Mouse (Mus musculus): ENCODE results near the gene Defb47.
A peak's percentile ranks its signal among the peaks of the same experiment; 100 is the strongest.

The Defb47 gene

GRCm38 (mm10) chr14:62997777-62998176, at the start of gene Defb47:
Gene Defb47, plus strand, starts transcription at chr14:62998077.
- no peak for DNase-seq (ENCODE audit: low spot score)

DNA sequence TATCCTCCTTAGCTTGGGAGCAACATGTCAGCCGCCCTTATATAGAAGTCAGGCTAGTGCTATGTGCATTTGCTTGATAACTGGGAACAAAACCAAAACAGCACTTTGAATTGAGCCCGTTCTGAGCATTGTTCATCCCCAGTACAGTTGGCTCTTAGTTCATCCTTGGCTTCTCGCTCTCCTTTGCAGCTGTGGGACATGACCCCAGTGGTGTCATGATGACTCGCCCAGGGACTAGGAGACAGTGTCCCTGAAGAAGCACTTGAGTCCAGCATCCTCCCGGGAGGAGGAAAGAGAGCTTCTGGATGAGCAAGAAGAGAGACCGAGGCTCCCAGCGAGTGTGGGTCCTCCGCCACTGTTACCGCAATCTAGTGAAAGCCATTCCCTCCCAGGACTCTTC, 41.8 kb upstream of the Defb47 start:
- no peak for DNase-seq (ENCODE audit: low spot score)

DNA sequence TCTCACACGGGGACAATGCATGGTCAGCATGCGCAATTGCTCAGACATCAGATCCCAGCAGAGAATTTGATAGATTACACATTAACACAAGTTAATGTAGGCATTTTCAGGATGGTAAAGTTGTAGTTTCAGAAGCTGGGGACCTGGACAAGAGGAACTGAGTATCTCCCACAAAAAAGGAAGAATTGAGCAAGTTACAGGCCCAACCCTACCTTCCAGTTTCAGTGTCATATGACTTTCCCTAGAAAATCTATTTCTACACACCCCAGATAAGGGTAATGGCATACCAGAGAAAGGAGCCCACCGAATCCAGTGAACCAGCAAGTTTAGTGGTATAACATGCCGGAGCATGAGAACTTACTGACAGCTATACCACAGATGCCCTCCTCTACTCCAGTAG, 34.2 kb upstream of the Defb47 start:
- DNase-seq (ENCODE audit: low spot score): no peak

DNA sequence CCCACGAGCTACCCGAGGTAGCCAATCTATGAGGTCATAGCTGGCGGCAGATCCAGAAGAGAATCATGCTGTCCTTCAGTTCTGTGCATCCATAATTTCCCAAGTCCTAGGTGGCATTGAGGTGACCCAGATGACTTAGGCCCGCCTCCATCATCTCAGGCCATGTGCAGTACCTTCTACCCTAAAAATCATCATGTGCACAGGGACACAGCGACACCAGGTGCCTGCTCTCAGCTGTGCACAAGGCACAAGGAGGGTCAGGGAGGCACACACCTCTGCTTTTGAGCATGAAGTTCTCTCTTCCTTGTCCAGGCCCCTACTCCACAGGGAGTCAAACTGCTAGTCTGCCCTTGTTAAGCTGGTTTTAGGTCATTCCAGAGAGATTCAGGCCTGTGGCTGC, 32.5 kb upstream of the Defb47 start:
- no peak for DNase-seq (ENCODE audit: low spot score)

- peak; percentile 27 for DNase-seq (ENCODE audit: low spot score)
Observed at GRCm38 (mm10) chr14:62965811-62966520, 31.9 kb upstream of the Defb47 start.

DNA sequence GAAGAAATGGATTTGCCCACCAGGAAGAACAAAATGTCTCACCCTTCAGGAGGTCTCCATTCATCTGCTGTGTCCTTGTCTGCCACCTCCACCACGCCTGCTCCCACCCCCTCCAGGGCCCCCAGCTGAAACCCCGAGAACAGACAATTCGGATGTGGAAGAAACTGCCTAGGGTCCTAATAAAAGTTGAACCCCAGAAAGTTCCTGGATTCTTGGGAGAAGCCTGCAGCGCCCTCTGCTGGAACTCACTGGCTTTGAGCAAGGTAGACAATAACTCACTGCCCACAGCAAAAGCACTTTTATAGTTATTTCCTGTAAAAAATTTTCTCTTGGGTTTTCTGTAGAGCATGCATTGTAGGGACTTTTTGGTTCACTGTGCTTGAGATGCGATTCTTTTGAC, 22.8 kb upstream of the Defb47 start:
- DNase-seq (ENCODE audit: low spot score): peak; percentile 27

GRCm38 (mm10) chr14:62979815-62980214, 18.1 kb upstream of the Defb47 start:
- no peak for DNase-seq (ENCODE audit: low spot score)

DNA sequence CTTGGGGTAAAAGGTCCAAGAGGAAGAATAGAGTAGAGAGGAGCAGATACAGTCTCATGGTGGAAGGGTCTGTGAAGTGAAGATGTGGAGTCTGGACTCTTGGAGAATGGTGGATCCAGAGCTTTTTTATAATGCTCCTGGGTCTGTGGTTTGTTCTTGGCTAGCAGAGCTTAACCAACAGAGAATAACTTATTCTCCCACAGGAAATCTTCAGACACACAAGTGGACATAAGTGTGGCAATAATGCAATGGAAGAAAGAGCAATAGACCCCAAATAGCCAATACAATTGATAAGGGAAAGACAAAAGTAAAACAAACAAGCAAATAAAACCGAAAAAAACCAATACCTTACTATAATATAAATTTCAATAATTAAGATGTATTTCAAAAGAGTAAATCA, 13.5 kb upstream of the Defb47 start, which contains the start of gene Defb48:
Gene Defb48 (minus strand): TSS at position 101 of the 400 bp plus-strand sequence.
- no peak for DNase-seq (ENCODE audit: low spot score)

DNA sequence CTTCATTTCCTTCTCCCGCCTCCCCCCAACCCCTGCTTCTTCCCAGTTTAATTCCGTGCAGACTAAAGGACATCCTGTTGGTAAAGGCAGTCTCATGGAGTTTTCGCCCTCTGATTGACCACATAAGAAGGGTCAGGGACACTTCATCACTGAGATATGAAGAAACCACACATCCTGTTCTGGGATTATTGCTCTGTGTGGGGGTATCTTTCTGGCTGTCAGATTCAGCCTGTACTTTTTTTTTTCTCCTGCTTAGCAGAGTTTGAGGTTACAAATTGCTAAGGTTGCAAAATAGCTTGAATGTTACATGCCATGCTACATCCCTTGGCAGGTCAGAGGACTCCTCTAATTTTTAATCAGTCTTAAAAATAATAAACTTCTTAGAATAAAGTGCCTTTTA, 6.6 kb upstream of the Defb47 start:
- DNase-seq (ENCODE audit: low spot score): no peak

DNA sequence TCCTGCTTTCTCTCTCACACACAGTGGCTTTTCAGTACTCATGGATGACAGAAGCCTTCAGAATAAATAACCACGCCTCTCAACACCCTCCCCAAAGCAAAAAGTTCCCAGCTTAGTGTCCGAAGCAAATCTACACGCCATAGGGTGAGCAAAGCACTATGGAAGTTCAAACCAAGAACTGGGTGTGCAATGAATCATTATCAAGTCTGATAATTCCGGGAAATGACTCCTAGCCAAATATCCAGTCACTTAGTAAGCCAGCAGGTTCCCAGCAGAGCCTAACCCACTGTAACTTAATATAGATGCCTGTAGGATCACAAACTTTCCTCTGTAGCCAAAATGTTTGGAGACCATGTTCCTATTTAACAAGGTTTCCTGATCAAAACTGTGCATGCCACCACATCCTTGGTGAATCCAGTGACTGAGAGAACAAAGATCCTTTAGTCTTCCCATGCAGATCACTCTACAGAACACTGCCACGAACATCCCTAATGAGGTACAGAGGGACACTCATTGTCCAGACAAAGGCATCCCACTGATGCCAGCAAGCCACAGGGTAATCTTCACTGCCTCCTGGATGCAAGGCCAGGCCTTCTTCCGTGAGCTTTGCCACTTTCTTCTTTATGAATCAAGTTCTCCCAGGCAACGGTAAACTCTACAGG, 5.9 kb upstream of the Defb47 start:
- no peak for DNase-seq (ENCODE audit: low spot score)

- no peak for DNase-seq (ENCODE audit: low spot score)
Observed at GRCm38 (mm10) chr14:62998977-62999376, 1.1 kb downstream of the Defb47 start.

DNA sequence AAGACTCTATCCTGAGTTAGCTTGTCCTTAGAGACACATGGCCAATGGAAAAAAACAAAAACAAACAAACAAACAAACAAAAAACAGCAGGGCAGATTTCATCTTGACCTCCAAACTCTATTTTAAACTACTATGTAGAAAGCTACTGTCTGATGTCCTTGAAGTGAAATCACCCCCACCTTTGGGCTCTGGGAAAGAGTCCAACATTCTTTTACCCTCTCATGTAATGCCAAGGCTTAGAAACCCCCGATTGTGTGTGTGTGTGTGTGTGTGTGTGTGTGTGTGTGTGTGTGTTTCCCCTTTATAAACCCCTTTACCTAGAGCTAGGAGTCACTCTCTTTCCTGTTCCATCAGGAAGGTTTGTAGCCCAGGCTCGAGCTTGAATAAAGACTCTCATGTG, 4.7 kb downstream of the Defb47 start:
- no peak for DNase-seq (ENCODE audit: low spot score)

DNA sequence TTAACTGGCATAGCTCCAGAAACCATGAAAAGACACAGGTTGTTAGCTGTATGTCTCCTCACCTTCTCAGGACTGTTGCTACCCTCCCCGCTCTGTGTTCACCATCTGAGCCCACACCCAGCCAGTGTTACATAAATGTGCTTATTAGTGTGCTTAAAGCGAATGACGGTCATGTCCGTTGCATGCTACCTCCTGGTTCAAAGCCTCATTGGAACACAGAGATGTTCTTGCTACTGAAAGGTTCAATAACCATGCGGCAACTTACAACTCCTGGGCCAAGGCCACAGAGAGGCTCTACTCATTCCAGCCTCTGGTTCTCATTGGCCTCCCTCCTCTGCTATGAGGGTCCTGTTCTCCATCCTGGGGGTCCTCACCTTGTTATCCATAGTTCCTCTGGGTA, 13.6 kb downstream of the Defb47 start, which contains the start of gene Defb43:
Gene Defb43 (plus strand): TSS at position 301 of the 400 bp plus-strand sequence.
- DNase-seq (ENCODE audit: low spot score): no peak

- no peak for DNase-seq (ENCODE audit: low spot score)
Observed at GRCm38 (mm10) chr14:63013082-63013481, 15.2 kb downstream of the Defb47 start.

- DNase-seq (ENCODE audit: low spot score): no peak
Observed at GRCm38 (mm10) chr14:63014667-63015066, 16.8 kb downstream of the Defb47 start.

DNA sequence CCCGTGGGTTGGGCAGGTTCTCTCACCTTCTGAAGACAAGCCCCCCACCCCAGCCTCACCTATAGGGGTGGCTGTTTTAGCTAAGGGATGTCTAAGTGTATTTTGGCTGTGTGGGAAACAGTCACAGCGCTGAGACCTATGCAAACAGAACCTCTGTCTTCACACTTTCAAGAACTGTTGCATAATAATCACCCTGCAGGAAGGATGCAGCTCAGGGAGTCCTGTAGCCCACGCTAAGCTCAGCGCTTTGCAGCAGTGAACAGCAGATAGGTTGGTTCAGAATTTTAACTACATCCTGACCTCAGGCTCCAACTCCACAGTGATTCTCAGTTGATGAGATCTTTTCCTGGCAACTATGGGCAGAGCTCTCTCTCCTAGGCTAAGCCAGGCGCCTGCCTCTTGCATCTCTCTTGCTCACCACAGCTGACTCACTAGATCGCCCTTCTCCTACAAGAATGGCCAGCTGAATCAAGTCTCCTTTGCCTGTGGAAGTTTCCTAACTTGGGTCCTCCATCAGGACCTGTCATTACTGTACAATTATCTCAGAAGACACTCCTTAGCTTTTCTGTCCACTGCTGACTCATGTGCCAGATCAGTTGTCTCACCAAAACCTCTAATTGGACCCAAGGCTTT, 22.8 kb downstream of the Defb47 start:
- DNase-seq (ENCODE audit: low spot score): no peak

DNA sequence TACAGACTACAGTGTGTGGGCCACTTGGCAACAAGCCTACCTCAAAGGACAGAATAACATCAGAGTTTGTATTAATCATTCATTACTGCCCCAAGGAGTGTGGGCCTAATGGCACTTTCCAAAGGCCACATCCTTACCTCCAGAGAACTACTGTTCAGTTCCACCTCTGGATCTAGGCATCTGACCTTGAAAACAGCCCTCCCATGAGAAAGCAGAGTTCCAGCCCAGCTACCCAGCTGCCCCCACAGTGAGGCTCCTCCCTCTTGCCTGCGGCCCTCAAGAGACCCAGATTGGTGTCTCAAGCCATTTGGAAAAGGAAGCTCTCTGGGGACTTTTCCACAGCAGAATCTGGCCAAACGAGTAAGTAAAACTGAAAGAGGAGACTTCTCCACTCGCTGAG, 48.8 kb downstream of the Defb47 start, which contains the start of gene Defb42:
Gene Defb42 (plus strand): TSS at position 301 of the 400 bp plus-strand sequence.
- no peak for DNase-seq (ENCODE audit: low spot score)

DNA sequence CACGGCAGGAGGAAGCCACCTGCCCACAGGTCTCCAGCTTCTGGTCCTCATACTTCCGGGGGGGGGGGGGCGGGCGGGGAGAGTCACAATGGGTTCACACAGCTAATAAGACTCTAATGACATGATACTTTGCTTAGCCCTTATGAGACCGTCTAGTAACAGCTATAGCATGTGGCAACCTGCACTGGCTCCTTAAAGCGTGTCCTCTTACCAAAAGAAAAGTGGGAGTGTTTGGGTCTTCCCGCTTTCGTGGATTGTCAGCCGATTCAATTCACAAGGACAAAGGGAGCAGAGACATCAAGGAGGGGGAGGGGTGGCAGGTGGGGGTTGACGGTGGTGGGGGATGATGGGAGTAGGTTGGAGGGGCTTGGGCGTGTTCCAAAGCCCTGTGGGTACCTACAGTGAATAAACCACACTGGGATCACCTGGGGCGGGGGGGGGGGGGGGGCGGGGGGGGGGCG, 52.1 kb downstream of the Defb47 start, which contains the start of gene Defb30:
Gene Defb30 (minus strand): TSS at position 51 of the 461 bp plus-strand sequence.
- DNase-seq (ENCODE audit: low spot score): no peak

Data from yolk sac, embryonic 10.5 days (tissue).